Mouse (Mus musculus): Measurements from ENCODE around the gene Abca8a.
"Not testable (repeated sequence)": the region's sequence is repeated elsewhere in the genome, so short reads cannot be mapped to it uniquely, and the experiment has no call there.

Abca8a gene

DNA sequence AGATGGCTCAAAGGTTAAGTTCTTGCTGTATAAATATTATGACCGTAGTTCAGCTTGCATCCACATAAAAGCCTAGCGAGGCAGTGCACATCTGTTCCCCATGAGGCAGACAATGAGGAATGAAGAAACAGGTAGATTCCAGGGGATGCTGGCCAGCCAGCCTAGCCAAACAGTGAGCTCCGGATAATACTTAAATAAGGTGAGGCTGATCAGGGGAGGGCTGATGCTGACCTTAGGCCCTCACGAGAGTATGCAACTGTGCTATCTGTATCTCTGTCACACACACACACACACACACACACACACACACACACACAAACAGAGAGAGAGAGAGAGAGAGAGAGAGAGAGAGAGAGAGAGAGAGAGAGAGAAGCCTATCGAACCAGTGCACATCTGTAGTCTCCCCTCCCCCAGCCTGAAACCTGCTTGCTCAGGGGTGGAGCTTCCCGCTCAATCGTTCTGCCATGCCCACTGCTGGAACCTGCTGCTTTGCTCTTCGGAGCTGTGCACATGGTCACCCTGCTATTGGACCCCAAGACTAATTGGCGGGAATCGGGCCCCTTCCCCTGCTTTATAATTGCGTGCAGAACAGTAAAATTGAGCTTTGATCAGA, 108.2 kb downstream of the Abca8a start:
- DNase-seq (ENCODE audit: low spot score): not testable (repeated sequence)

- DNase-seq (ENCODE audit: low spot score): no peak
Observed at GRCm38 (mm10) chr11:109981872-109982271, 113.9 kb downstream of the Abca8a start.

Measured in lung, postnatal 25 days (tissue).